Mouse (Mus musculus) cerebellum, adult 2 months (tissue): ENCODE measurements around the gene Nlrx1.

Source experiments
- CTCF ChIP-seq: fragments of 200-500 bp; IDR thresholded peaks from 2 replicates; pipeline ENCODE4 v1.5.1; 2011; ENCODE audit warnings: low read depth, mild to moderate bottlenecking, control low read depth, low read length, moderate library complexity, borderline replicate concordance; ENCODE audit not compliant: insufficient read depth
- POLR2A ChIP-seq: fragments of 200-500 bp; IDR thresholded peaks from 2 replicates; pipeline ENCODE4 v1.6.1; 2011; ENCODE audit warnings: low read length, control low read depth, borderline replicate concordance; ENCODE audit not compliant: insufficient read depth

DNA sequence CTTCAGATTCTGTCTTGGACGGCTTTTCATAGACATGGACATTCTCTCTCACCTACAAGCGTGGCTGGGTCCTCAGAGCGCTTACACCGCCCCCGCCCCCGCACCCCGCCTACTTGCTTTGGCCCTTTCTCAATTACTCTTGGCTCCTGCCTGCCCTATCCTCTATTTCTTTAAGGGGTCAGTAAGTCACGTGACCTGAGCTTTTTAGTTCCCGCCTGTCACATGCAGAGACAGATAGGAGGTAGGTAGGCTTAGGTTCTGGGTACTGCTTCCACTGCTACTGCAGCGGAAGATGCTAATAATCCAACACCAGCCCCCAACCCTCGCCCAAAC lies 20.5 kb upstream of the Nlrx1 start:
- TF ChIP-seq POLR2A (peak; percentile 24; the same call in 1 of the 2 replicates), CTCF (no peak)
